Mouse (Mus musculus) urinary bladder, adult 18-20 months (tissue): ENCODE measurements around the gene Abhd12b.

Experiments
- DNase-seq, 2 experiments: peaks; one replicate each; pipeline ENCODE4 v3.0.0; 2022; ENCODE audit warnings: low spot score in 2 of 2, mixed read lengths in 2 of 2

The Abhd12b gene

DNA sequence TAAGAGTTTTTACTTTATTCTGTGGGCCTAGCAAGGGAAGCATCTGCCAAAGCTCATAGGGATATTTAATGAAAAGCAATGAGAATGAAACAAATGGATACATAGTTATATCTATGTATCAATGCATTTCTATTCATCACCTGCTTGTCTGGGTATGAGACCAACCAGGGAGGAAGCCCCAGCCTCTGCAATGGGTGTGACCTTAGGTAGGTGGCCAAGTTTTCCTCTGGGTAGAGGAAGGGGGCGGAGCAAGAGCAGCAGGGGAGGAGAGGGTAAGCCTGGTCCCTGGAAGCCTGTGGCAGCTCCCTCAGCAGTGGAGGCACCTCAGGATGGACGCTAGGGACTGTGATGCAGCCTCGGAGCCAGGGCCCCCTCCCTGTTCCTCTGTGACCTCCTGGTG is at the start of gene Abhd12b:
TSS of gene Abhd12b (plus strand) at position 301 of the 400 bp plus-strand sequence.
- DNase-seq = no peak

GRCm38 (mm10) chr12:70104199-70104598 is 49.7 kb upstream of the Abhd12b start:
- DNase-seq = no peak

GRCm38 (mm10) chr12:70104776-70105420 is 49.0 kb upstream of the Abhd12b start:
- DNase-seq = no peak

DNA sequence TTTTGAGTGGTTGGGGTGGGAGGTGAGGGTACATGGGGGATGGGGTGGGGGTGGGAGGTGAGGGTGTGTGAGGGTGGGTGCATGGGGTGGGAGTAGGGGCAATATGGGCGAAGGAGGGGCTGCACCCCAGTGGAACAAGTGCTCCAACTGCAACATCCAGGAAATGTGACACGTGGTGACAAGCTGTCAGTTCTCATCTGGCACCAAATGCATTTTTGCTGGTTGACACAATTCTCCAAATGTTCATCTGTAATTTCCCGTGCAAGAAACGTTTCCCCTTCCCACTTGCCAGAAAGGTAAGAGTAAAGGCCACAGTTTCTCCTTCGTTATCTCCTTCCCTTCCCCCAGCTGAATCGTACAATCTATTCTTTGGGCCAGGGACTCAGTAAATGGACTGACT is 48.1 kb upstream of the Abhd12b start:
- no peak for DNase-seq

DNA sequence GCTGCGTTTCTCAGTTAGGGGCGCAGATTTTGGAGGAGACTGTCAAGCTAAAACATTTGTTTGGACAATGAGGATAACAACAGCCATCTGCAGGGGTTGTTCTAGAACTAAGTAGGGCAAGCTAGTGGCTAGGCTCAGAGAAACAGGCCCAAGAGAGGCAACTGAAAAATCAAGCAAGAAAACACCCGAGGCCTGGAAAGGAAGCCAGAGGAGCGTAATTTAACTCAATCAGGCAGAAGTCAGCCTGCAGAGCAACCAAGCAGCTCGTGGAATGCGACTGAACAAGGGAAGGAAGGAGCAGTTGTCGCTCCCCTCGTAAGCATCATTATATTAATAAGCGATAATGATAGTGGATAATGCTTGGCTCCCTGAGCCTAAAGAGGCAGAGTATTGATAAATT is 47.4 kb upstream of the Abhd12b start:
- no peak for DNase-seq

- DNase-seq = no peak
Measured at GRCm38 (mm10) chr12:70108104-70108503, 45.8 kb upstream of the Abhd12b start.

GRCm38 (mm10) chr12:70109921-70110320 is 44.0 kb upstream of the Abhd12b start:
- no peak for DNase-seq

- no peak for DNase-seq
Measured at GRCm38 (mm10) chr12:70110375-70111116, 43.4 kb upstream of the Abhd12b start.

DNA sequence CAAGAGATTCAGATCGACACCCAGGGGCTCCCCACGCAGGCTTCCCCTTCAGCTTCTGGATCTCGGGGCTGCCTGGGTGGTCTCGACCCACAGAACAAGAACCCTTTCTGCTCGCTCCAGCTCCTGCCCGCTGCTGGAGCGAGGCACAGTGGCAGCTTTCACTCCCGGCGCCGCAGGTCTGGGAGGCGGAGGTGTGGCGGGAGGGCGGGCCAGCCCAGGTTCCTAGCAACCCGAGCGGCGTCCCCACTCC is 42.9 kb upstream of the Abhd12b start:
- DNase-seq = peak; percentile 37 to 67

- DNase-seq = peak; percentile 70 to 80
Measured at GRCm38 (mm10) chr12:70111367-70112089, 42.4 kb upstream of the Abhd12b start.

DNA sequence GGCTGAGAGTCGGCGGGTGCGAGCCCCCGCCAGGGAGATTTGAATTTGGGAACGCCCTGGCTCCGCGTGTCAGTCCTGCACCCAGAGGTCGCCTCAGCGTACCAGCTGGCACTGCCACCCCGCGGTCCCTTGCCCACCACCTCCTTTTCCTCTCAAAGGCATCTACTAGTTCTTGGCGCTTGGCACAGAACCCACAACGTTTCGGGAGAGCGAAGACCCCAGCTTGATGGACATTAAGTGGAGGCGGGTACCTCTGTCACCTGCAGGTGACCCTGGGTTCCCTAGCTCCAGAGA is 41.9 kb upstream of the Abhd12b start:
- no peak for DNase-seq

- DNase-seq = no peak
Measured at GRCm38 (mm10) chr12:70113351-70113750, 40.6 kb upstream of the Abhd12b start, which contains the start of gene Nin. TSS of gene Nin (minus strand) at chr12:70113717.

DNA sequence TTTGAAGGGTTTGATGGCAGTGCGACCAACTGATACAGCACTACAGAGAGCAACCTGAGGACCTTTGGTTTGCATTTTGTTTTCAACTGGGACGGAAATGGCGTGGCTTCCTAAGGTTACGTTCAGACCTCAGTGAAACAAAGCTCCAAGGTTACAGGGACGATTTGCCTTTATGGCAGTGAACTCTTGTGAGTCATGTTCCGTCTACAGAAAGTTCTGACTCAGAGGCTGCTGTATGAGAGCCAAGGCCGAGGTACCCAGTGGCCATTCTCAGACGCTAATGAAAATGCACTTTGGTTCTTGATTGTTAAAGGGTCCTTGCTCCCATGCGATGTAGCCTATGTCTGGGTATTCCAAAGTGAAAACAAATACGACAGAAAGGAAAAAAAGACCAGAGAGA is 36.8 kb upstream of the Abhd12b start:
- no peak for DNase-seq

- DNase-seq = no peak
Measured at GRCm38 (mm10) chr12:70118721-70119345, 35.1 kb upstream of the Abhd12b start.

DNA sequence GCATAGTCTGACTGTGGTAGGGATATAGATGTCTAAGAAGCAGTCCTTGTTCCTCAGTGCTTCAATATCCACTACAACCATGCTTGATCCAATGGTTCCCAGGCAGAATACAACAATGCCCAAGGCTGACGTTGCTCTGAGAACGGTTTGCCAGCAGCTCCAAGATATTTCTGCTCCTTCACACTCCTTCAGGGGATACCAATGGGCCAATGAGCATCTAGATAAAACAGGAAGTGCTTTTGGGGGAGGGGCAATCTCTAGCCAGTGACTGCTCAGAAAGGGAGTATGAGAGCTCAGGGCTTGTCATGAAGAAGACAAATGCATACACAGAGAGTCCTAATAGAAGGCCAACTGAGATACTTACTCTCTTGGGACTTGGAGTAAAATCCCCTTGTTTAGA is 34.4 kb upstream of the Abhd12b start:
- no peak for DNase-seq

DNA sequence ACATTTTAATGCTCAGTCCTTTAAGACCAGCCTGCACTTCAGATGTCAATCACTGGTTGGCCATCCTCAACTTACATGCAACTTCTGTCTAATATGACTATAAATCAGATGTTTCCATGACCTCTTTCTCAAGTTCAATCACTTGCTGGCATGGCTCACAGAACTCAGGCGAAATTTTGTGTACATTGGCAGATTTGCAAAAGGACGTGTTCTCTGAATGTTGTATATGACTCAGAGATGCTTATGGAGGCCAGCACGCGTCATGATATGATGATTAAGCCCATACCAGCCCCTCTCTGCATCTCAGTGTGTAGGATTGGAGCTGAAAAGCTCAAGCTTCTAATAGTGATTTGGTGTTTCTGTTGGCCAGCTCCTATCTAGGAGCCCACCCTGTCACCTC is 27.3 kb upstream of the Abhd12b start:
- DNase-seq = no peak

GRCm38 (mm10) chr12:70129105-70129504 is 24.8 kb upstream of the Abhd12b start:
- no peak for DNase-seq

DNA sequence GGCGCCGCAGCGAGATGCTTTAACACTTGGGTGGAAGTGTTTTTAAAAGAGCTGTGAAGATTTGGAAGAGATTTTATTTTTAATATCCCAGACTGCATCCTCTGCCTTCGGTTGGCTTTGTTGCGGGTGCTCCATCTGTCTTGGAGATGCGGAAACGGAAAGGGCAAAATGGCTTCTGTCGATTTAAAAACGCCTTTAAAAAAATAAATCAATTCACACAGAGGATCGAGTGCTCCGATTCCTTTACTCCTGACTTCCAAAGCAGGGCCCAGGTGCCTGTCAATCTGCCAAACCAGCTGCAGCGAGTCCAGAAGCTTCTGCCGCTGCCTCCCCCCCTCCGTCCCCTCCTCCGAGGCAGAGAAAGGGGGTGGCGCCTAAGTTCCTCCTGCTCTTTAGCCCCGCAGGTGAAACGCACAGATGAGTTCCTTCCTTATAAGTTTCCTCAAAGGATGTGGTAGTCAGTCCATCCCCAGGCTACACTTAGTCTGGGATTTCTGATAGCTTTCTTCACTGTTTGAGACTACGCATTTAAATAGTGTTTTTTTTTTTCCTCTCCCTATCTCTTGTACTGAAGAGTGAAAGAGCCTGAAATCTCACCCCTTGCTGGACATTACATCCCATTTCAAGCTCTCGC is 22.8 kb upstream of the Abhd12b start:
- DNase-seq = no peak

GRCm38 (mm10) chr12:70134627-70135235 is 19.2 kb upstream of the Abhd12b start:
- no peak for DNase-seq

DNA sequence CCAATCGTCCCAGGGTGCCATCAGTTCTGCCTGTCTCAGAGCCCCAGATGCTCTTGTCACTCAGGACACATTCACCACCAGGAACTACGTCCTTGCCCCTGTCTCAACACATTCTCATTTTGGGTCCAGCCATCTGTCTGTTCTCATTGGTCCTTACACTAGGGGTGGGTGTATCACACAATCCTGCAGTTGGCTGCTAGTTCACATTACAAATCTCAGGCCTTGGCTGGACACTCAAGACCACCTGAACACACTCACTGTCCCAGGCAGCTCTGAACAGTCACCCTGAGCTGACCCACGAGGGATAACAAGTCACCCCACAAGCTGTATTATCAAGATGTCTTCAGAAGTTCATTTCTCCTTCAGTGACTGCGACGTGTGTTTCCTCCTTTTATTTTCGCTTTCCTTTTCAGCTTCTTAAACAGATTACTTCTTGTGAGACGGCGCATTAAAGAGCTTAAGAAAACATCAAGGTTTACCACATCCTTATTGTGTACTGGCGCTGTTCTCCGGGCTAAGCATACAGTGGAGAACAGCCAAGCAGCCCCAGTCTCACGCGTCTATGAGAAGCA is 17.7 kb upstream of the Abhd12b start:
- DNase-seq = no peak

- no peak for DNase-seq
Measured at GRCm38 (mm10) chr12:70137095-70137494, 16.8 kb upstream of the Abhd12b start.

DNA sequence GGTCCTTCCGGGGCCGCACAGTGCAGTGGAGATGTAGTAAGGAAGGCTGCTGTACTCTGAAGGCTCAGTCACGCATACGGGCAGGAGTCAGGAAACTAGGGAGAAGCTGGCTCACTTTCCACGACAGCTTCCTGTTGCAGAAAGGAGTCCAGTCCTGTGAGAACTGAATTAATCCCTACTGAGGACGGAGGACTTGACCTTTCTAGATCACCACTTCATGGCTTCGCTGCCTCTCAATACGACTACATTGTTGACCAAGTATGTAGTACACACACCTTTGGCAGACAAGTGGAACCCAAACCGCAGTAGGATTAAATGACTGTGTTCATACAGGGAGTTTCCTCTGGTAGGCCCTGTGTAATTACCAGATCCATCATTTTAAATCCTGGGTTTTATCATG is 16.3 kb upstream of the Abhd12b start:
- DNase-seq = no peak
